Mouse (Mus musculus): Measurements from ENCODE around the gene Lalba. TPM values are rescaled to one million over a fixed set of nuclear protein-coding genes. Genes with fewer than 3 reads are reported as not detected.

The Lalba gene
- polyA plus RNA-seq, 1 experiment from 2014 or later: not detected

DNA sequence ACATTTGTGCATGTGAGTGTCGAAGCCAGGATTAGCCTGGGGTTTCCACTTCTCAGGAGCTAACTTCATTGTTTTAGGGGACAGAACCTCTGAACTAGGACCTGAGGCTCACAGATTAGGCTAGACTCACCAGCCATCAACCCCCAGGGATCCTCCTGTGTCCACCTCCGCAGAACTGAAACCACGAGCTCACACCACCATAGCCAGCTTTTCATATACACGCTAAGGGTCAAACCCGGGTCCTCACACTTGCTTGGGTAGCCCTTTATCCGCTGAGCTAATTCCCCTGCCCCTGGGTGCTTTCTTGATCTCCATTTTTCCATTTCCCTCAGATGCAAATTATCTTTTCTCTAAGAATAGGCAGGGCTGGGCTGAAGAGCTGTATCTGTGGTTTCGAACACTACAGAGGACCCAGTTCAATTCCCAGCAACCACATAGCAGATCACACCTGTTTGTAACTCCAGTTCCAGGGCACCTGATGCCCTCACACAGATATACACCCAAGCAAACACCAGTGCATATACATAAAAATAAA is 2.9 kb downstream of the Lalba start:
- WGBS: 70% methylated on average over 7 of the region's 7 CpGs
- H3K4me2 ChIP-seq (ENCODE audit: low read length): no peak overlapping the region

GRCm38 (mm10) chr15:98476281-98476680 is 6.2 kb downstream of the Lalba start:
- H3K4me2 ChIP-seq (ENCODE audit: low read length): no peak overlapping the region
- no peak overlapping the region for H3K27ac ChIP-seq (ENCODE audit: low read depth, low read length)
- WGBS: 76% methylated on average over 5 of the region's 5 CpGs
- H3K4me1 ChIP-seq (ENCODE audit: control insufficient read depth, insufficient read depth, low read length): no peaks in the 10 kb centered on the region
- H3K9ac ChIP-seq (ENCODE audit: low read length): no peak overlapping the region
- H3K9me3 ChIP-seq (replicated peaks; ENCODE audit: control insufficient read depth, low read length): no peaks in the 10 kb centered on the region
- no peaks in the 10 kb centered on the region for H3K27me3 ChIP-seq (replicated peaks; ENCODE audit: control insufficient read depth, insufficient read depth, low read length)
- no peak for DNase-seq (ENCODE audit: low spot score)
- no peak overlapping the region for H3K4me3 ChIP-seq (ENCODE audit: low read depth, low read length)
- H3K36me3 ChIP-seq (ENCODE audit: control insufficient read depth, insufficient read depth, low read length): no peaks in the 10 kb centered on the region
- no peak for ATAC-seq

More for the DNA sequence above, 2.9 kb downstream of the Lalba start:
- ATAC-seq (no peak), DNase-seq (ENCODE audit: low spot score) (no peak)
- Histone ChIP-seq H3K27ac (ENCODE audit: low read depth, low read length) (no peak overlapping the region), H3K4me3 (ENCODE audit: low read depth, low read length) (no peak overlapping the region), H3K9me3 (replicated peaks; ENCODE audit: control insufficient read depth, low read length) (no peaks in the 10 kb centered on the region), H3K27me3 (replicated peaks; ENCODE audit: control insufficient read depth, insufficient read depth, low read length) (no peaks in the 10 kb centered on the region), H3K9ac (ENCODE audit: low read length) (no peak overlapping the region), H3K36me3 (ENCODE audit: control insufficient read depth, insufficient read depth, low read length) (no peaks in the 10 kb centered on the region), H3K4me1 (ENCODE audit: control insufficient read depth, insufficient read depth, low read length) (no peaks in the 10 kb centered on the region)

DNA sequence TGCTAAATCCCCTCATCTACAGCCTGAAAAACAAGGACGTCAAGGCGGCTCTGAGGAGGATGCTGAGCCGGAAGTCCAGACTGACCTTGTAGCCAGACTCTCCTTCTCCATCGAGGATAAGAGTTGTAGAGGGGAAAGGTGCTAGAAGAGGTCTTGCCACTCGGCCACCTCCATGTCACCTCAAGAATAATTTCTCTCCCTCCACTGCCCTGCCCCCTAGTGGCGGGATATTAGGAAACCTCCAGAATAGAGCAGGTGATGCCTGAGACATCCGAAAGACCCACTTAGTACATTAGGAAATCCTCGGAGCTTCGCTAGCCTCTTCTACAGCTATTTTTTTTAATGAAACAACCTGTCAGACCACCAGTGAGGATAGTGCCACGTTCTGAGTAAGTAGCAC is 7.1 kb downstream of the Lalba start:
- Histone ChIP-seq H3K27ac (ENCODE audit: low read depth, low read length) (no peak overlapping the region), H3K4me3 (ENCODE audit: low read depth, low read length) (no peak overlapping the region), H3K36me3 (ENCODE audit: control insufficient read depth, insufficient read depth, low read length) (no peaks in the 10 kb centered on the region), H3K9ac (ENCODE audit: low read length) (no peak overlapping the region), H3K27me3 (replicated peaks; ENCODE audit: control insufficient read depth, insufficient read depth, low read length) (no peaks in the 10 kb centered on the region), H3K4me1 (ENCODE audit: control insufficient read depth, insufficient read depth, low read length) (no peaks in the 10 kb centered on the region), H3K9me3 (replicated peaks; ENCODE audit: control insufficient read depth, low read length) (no peaks in the 10 kb centered on the region), H3K4me2 (ENCODE audit: low read length) (no peak overlapping the region)
- DNase-seq (ENCODE audit: low spot score) (peak; percentile 20), ATAC-seq (no peak)
- 60% methylated on average over 10 of the region's 10 CpGs for WGBS

- no peak overlapping the region for H3K4me3 ChIP-seq (ENCODE audit: low read depth, low read length)
- no peaks in the 10 kb centered on the region for H3K4me1 ChIP-seq (ENCODE audit: control insufficient read depth, insufficient read depth, low read length)
- no peak for DNase-seq (ENCODE audit: low spot score)
- 77% methylated on average over 10 of the region's 10 CpGs for WGBS
- H3K36me3 ChIP-seq (ENCODE audit: control insufficient read depth, insufficient read depth, low read length): no peaks in the 10 kb centered on the region
- H3K9me3 ChIP-seq (replicated peaks; ENCODE audit: control insufficient read depth, low read length): no peaks in the 10 kb centered on the region
- H3K4me2 ChIP-seq (ENCODE audit: low read length): no peak overlapping the region
- H3K27me3 ChIP-seq (replicated peaks; ENCODE audit: control insufficient read depth, insufficient read depth, low read length): no peaks in the 10 kb centered on the region
- H3K27ac ChIP-seq (ENCODE audit: low read depth, low read length): no peak overlapping the region
- no peak overlapping the region for H3K9ac ChIP-seq (ENCODE audit: low read length)
- ATAC-seq: no peak
Observed at GRCm38 (mm10) chr15:98474958-98475357, 7.6 kb downstream of the Lalba start.

- H3K4me1 ChIP-seq (ENCODE audit: control insufficient read depth, insufficient read depth, low read length): no peaks in the 10 kb centered on the region
- DNase-seq (ENCODE audit: low spot score): no peak
- WGBS: 92% methylated on average over 13 of the region's 13 CpGs
- no peak overlapping the region for H3K27ac ChIP-seq (ENCODE audit: low read depth, low read length)
- no peaks in the 10 kb centered on the region for H3K9me3 ChIP-seq (replicated peaks; ENCODE audit: control insufficient read depth, low read length)
- no peaks in the 10 kb centered on the region for H3K36me3 ChIP-seq (ENCODE audit: control insufficient read depth, insufficient read depth, low read length)
- H3K4me3 ChIP-seq (ENCODE audit: low read depth, low read length): no peak overlapping the region
- no peaks in the 10 kb centered on the region for H3K27me3 ChIP-seq (replicated peaks; ENCODE audit: control insufficient read depth, insufficient read depth, low read length)
- no peak overlapping the region for H3K4me2 ChIP-seq (ENCODE audit: low read length)
- no peak overlapping the region for H3K9ac ChIP-seq (ENCODE audit: low read length)
- no peak for ATAC-seq
Observed at GRCm38 (mm10) chr15:98471539-98471938, 11.0 kb downstream of the Lalba start.

GRCm38 (mm10) chr15:98469596-98469995 is 12.9 kb downstream of the Lalba start, which contains the start of gene OR5BS1P:
TSS of gene OR5BS1P (plus strand) at chr15:98469896.
- DNase-seq (ENCODE audit: low spot score): no peak

DNA sequence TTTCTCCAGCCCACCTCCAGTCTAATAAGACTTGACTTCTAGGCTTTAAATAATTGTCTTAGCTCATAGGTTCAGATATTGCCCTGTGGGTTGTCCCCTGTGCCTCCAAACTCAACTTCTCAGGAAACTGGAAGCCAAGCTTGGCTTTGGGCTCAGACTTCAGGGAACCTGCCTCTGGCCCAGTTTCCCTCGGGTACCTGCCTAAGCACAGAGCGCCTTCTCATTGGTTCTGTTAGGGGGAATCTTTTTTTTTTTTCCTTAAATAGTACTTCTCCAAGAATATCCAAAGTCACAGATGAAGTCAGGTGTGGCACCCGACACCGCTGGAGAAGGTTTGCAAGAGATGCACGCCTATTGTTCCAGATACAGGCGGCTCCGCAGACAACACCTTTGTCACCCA is 30.2 kb downstream of the Lalba start, which contains the start of gene Olfr281:
Olfr281 (plus strand) TSS at position 301 of the 400 bp plus-strand sequence.
- no peak for DNase-seq (ENCODE audit: low spot score)
- Histone ChIP-seq H3K27me3 (replicated peaks; ENCODE audit: control insufficient read depth, insufficient read depth, low read length) (no peaks in the 10 kb centered on the region), H3K9me3 (replicated peaks; ENCODE audit: control insufficient read depth, low read length) (no peaks in the 10 kb centered on the region), H3K27ac (ENCODE audit: low read depth, low read length) (no peak within 1 kb of the TSS), H3K4me3 (ENCODE audit: low read depth, low read length) (no peak within 1 kb of the TSS), H3K4me2 (ENCODE audit: low read length) (no peak within 1 kb of the TSS), H3K9ac (ENCODE audit: low read length) (no peak within 1 kb of the TSS), H3K4me1 (ENCODE audit: control insufficient read depth, insufficient read depth, low read length) (no peaks in the 10 kb centered on the region), H3K36me3 (ENCODE audit: control insufficient read depth, insufficient read depth, low read length) (no peaks in the 10 kb centered on the region)
- no peak for ATAC-seq
- 94% methylated on average over 7 of the region's 7 CpGs for WGBS

More at GRCm38 (mm10) chr15:98469596-98469995, 12.9 kb downstream of the Lalba start, which contains the start of gene OR5BS1P:
- Histone ChIP-seq H3K4me2 (ENCODE audit: low read length) (no peak within 1 kb of the TSS), H3K4me1 (ENCODE audit: control insufficient read depth, insufficient read depth, low read length) (no peaks in the 10 kb centered on the region), H3K27ac (ENCODE audit: low read depth, low read length) (no peak within 1 kb of the TSS), H3K4me3 (ENCODE audit: low read depth, low read length) (no peak within 1 kb of the TSS), H3K27me3 (replicated peaks; ENCODE audit: control insufficient read depth, insufficient read depth, low read length) (no peaks in the 10 kb centered on the region), H3K36me3 (ENCODE audit: control insufficient read depth, insufficient read depth, low read length) (no peaks in the 10 kb centered on the region), H3K9me3 (replicated peaks; ENCODE audit: control insufficient read depth, low read length) (no peaks in the 10 kb centered on the region), H3K9ac (ENCODE audit: low read length) (no peak within 1 kb of the TSS)
- ATAC-seq: no peak
- WGBS: 91% methylated on average over 4 of the region's 4 CpGs

- peak; percentile 2 for DNase-seq (ENCODE audit: low spot score)
- Histone ChIP-seq H3K9me3 (replicated peaks; ENCODE audit: control insufficient read depth, low read length) (no peaks in the 10 kb centered on the region), H3K4me1 (ENCODE audit: control insufficient read depth, insufficient read depth, low read length) (no peaks in the 10 kb centered on the region), H3K4me2 (ENCODE audit: low read length) (no peak overlapping the region), H3K27me3 (replicated peaks; ENCODE audit: control insufficient read depth, insufficient read depth, low read length) (no peaks in the 10 kb centered on the region), H3K9ac (ENCODE audit: low read length) (no peak overlapping the region), H3K27ac (ENCODE audit: low read depth, low read length) (no peak overlapping the region), H3K36me3 (ENCODE audit: control insufficient read depth, insufficient read depth, low read length) (no peaks in the 10 kb centered on the region), H3K4me3 (ENCODE audit: low read depth, low read length) (no peak overlapping the region)
- 56% methylated on average over 4 of the region's 4 CpGs for WGBS
- ATAC-seq: no peak
Observed at GRCm38 (mm10) chr15:98448521-98448920, 34.0 kb downstream of the Lalba start.

GRCm38 (mm10) chr15:98444561-98444960 is 38.0 kb downstream of the Lalba start:
- ATAC-seq: no peak
- no peak for DNase-seq (ENCODE audit: low spot score)
- H3K4me1 ChIP-seq (ENCODE audit: control insufficient read depth, insufficient read depth, low read length): no peaks in the 10 kb centered on the region
- WGBS: 76% methylated on average over 3 of the region's 3 CpGs
- no peak overlapping the region for H3K4me2 ChIP-seq (ENCODE audit: low read length)
- H3K27ac ChIP-seq (ENCODE audit: low read depth, low read length): no peak overlapping the region
- H3K9ac ChIP-seq (ENCODE audit: low read length): no peak overlapping the region
- H3K36me3 ChIP-seq (ENCODE audit: control insufficient read depth, insufficient read depth, low read length): no peaks in the 10 kb centered on the region
- H3K27me3 ChIP-seq (replicated peaks; ENCODE audit: control insufficient read depth, insufficient read depth, low read length): no peaks in the 10 kb centered on the region
- H3K4me3 ChIP-seq (ENCODE audit: low read depth, low read length): no peak overlapping the region
- H3K9me3 ChIP-seq (replicated peaks; ENCODE audit: control insufficient read depth, low read length): no peaks in the 10 kb centered on the region

All from forebrain, embryonic 14.5 days (tissue).